Mouse (Mus musculus) lung, embryonic 15.5 days (tissue): Measurements from ENCODE around the gene Clec11a. TPM values are rescaled to one million over a fixed set of nuclear protein-coding genes. Genes with fewer than 3 reads are reported as not detected.

Experiments used
- ATAC-seq: fragments of 200-750 bp; cut with Nextera tagmentation; 2 replicates; pipeline ENCODE4 v1.8.0; 2017; ENCODE audit warnings: moderate number of reproducible peaks, borderline replicate concordance; ENCODE audit not compliant: low FRiP score, low TSS enrichment; ENCODE audit errors: extremely low read depth
- H3K27ac ChIP-seq: fragments of 300-500 bp; sonication (generic); 2 replicates; pipeline ENCODE4 v1.5.1; 2015; ENCODE audit warnings: moderate library complexity, mild to moderate bottlenecking, inconsistent platforms
- H3K27me3 ChIP-seq: fragments of 300-500 bp; sonication (generic); 2 replicates; pipeline ENCODE4 v1.6.1; 2015; ENCODE audit warnings: inconsistent platforms
- H3K36me3 ChIP-seq: fragments of 300-500 bp; sonication (generic); 2 replicates; pipeline ENCODE4 v1.6.1; 2015; ENCODE audit warnings: inconsistent platforms
- H3K4me1 ChIP-seq: fragments of 300-500 bp; sonication (generic); 2 replicates; pipeline ENCODE4 v1.6.1; 2015; ENCODE audit warnings: inconsistent platforms
- H3K4me2 ChIP-seq: fragments of 300-500 bp; sonication (generic); 2 replicates; pipeline ENCODE4 v1.6.1; 2015; ENCODE audit warnings: inconsistent platforms, mild to moderate bottlenecking, moderate library complexity
- H3K4me3 ChIP-seq: fragments of 300-500 bp; sonication (generic); 2 replicates; pipeline ENCODE4 v1.5.1; 2015; ENCODE audit warnings: mild to moderate bottlenecking, inconsistent platforms
- H3K9ac ChIP-seq: fragments of 300-500 bp; sonication (generic); 2 replicates; pipeline ENCODE4 v1.6.1; 2015; ENCODE audit warnings: inconsistent platforms
- H3K9me3 ChIP-seq: fragments of 300-500 bp; sonication (generic); 2 replicates; pipeline ENCODE4 v1.6.1; 2016; ENCODE audit warnings: inconsistent platforms
- WGBS: fragments of 180-500 bp; shearing (Covaris S2); methylation state at CpG from one replicate; pipeline ENCODE4 v1.1.7; 2015; 5-methylcytosine and 5-hydroxymethylcytosine counted together
- polyA plus RNA-seq: library from polyadenylated mRNA; unstranded; fragments of >200 nt; fragmentation: Nextera tagmentation; extraction: Ambion mirVana; gene quantifications from 2 replicates; pipeline ENCODE4 v1.2.1, GENCODE M21; 2015

Gene Clec11a
- polyA plus RNA-seq, 1 experiment from 2014 or later, result 2.5 TPM

GRCm38 (mm10) chr7:44341119-44341518, 34.4 kb upstream of the Clec11a start:
- no peak overlapping the region for H3K4me3 ChIP-seq
- H3K4me1 ChIP-seq, result peaks cover 5% of the 10 kb centered on the region; the same call in 1 of the 2 replicates
- H3K36me3 ChIP-seq, result no peaks in the 10 kb centered on the region
- no peaks in the 10 kb centered on the region for H3K9me3 ChIP-seq
- ATAC-seq, result no peak
- no peak overlapping the region for H3K27ac ChIP-seq
- WGBS, result 65% methylated on average over 10 of the region's 10 CpGs
- H3K4me2 ChIP-seq, result no peak overlapping the region
- no peak overlapping the region for H3K9ac ChIP-seq
- H3K27me3 ChIP-seq, result peaks cover 35% of the 10 kb centered on the region

- Histone ChIP-seq H3K27ac (no peak overlapping the region), H3K36me3 (no peaks in the 10 kb centered on the region), H3K27me3 (peaks cover 44% of the 10 kb centered on the region), H3K4me2 (no peak overlapping the region), H3K4me1 (peaks cover 10% of the 10 kb centered on the region; the same call in 1 of the 2 replicates), H3K4me3 (no peak overlapping the region), H3K9me3 (no peaks in the 10 kb centered on the region), H3K9ac (no peak overlapping the region)
- WGBS, result 56% methylated on average over 6 of the region's 6 CpGs
- no peak for ATAC-seq
These were observed 33.5 kb upstream of the Clec11a start for GRCm38 (mm10) chr7:44340226-44340625.

- Histone ChIP-seq H3K9me3 (no peaks in the 10 kb centered on the region), H3K36me3 (no peaks in the 10 kb centered on the region), H3K4me3 (no peak overlapping the region), H3K9ac (no peak overlapping the region), H3K27me3 (peaks cover 62% of the 10 kb centered on the region), H3K4me2 (no peak overlapping the region), H3K27ac (no peak overlapping the region), H3K4me1 (peaks cover 6% of the 10 kb centered on the region; the same call in 1 of the 2 replicates)
- no peak for ATAC-seq
- 7% methylated on average over 32 of the region's 32 CpGs for WGBS
These were observed 30.6 kb upstream of the Clec11a start for GRCm38 (mm10) chr7:44337121-44337849.

- no peak for ATAC-seq
- Histone ChIP-seq H3K9me3 (no peaks in the 10 kb centered on the region), H3K4me1 (peaks cover 6% of the 10 kb centered on the region; the same call in 1 of the 2 replicates), H3K27me3 (peaks cover 62% of the 10 kb centered on the region), H3K4me3 (peak overlapping the region; percentile 34), H3K36me3 (no peaks in the 10 kb centered on the region), H3K4me2 (peak overlapping the region; percentile 58), H3K9ac (no peak overlapping the region), H3K27ac (no peak overlapping the region)
- 5% methylated on average over 41 of the region's 54 CpGs for WGBS
These were observed 29.6 kb upstream of the Clec11a start for GRCm38 (mm10) chr7:44336046-44337021.

- ATAC-seq, result 0 out of 2 replicates have a peak, but pooled peaks have one; percentile 24
- H3K27me3 ChIP-seq, result peaks cover 62% of the 10 kb centered on the region
- 6% methylated on average over 14 of the region's 40 CpGs for WGBS
These were observed 28.6 kb upstream of the Clec11a start for GRCm38 (mm10) chr7:44335031-44335878.

GRCm38 (mm10) chr7:44334139-44334538, 27.4 kb upstream of the Clec11a start:
- 54% methylated on average over 14 of the region's 14 CpGs for WGBS
- Histone ChIP-seq H3K4me2 (no peak overlapping the region), H3K27ac (no peak overlapping the region), H3K4me1 (peaks cover 6% of the 10 kb centered on the region; the same call in 1 of the 2 replicates), H3K9me3 (no peaks in the 10 kb centered on the region), H3K27me3 (peaks cover 57% of the 10 kb centered on the region), H3K9ac (no peak overlapping the region), H3K4me3 (no peak overlapping the region), H3K36me3 (no peaks in the 10 kb centered on the region)
- no peak for ATAC-seq

More at GRCm38 (mm10) chr7:44335031-44335878, 28.6 kb upstream of the Clec11a start:
- H3K4me3 ChIP-seq, result peak overlapping the region; percentile 34
- no peak overlapping the region for H3K27ac ChIP-seq
- H3K9me3 ChIP-seq, result no peaks in the 10 kb centered on the region
- peaks cover 6% of the 10 kb centered on the region; the same call in 1 of the 2 replicates for H3K4me1 ChIP-seq
- no peak overlapping the region for H3K9ac ChIP-seq
- peak overlapping the region; percentile 58 for H3K4me2 ChIP-seq
- no peaks in the 10 kb centered on the region for H3K36me3 ChIP-seq

- Histone ChIP-seq H3K4me2 (no peak overlapping the region), H3K4me3 (no peak overlapping the region), H3K27ac (no peak overlapping the region), H3K9me3 (no peaks in the 10 kb centered on the region), H3K9ac (no peak overlapping the region), H3K36me3 (no peaks in the 10 kb centered on the region), H3K4me1 (peaks cover 6% of the 10 kb centered on the region; the same call in 1 of the 2 replicates), H3K27me3 (peaks cover 39% of the 10 kb centered on the region)
- WGBS, result 53% methylated on average over 3 of the region's 3 CpGs
- no peak for ATAC-seq
These were observed 25.6 kb upstream of the Clec11a start for GRCm38 (mm10) chr7:44332336-44332735.

- H3K4me3 ChIP-seq, result no peak overlapping the region
- H3K9me3 ChIP-seq, result no peaks in the 10 kb centered on the region
- H3K9ac ChIP-seq, result no peak overlapping the region
- H3K27me3 ChIP-seq, result no peaks in the 10 kb centered on the region
- no peak for ATAC-seq
- no peaks in the 10 kb centered on the region for H3K36me3 ChIP-seq
- no peaks in the 10 kb centered on the region for H3K4me1 ChIP-seq
- H3K27ac ChIP-seq, result no peak overlapping the region
- WGBS, result 49% methylated on average over 6 of the region's 6 CpGs
- H3K4me2 ChIP-seq, result no peak overlapping the region
These were observed 19.9 kb upstream of the Clec11a start for GRCm38 (mm10) chr7:44326614-44327013.

- Histone ChIP-seq H3K27ac (no peak overlapping the region), H3K36me3 (no peaks in the 10 kb centered on the region), H3K4me1 (no peaks in the 10 kb centered on the region), H3K9ac (no peak overlapping the region), H3K4me3 (no peak overlapping the region), H3K27me3 (no peaks in the 10 kb centered on the region), H3K4me2 (no peak overlapping the region), H3K9me3 (no peaks in the 10 kb centered on the region)
- ATAC-seq, result no peak
- 80% methylated on average over 1 of the region's 1 CpGs for WGBS
These were observed 15.6 kb upstream of the Clec11a start for GRCm38 (mm10) chr7:44322290-44322689.

- H3K27ac ChIP-seq, result no peak overlapping the region
- WGBS, result 39% methylated on average over 8 of the region's 8 CpGs
- no peaks in the 10 kb centered on the region for H3K4me1 ChIP-seq
- H3K4me2 ChIP-seq, result no peak overlapping the region
- no peak for ATAC-seq
- H3K4me3 ChIP-seq, result no peak overlapping the region
- H3K9ac ChIP-seq, result no peak overlapping the region
- H3K36me3 ChIP-seq, result no peaks in the 10 kb centered on the region
- no peaks in the 10 kb centered on the region for H3K27me3 ChIP-seq
- H3K9me3 ChIP-seq, result no peaks in the 10 kb centered on the region
These were observed 14.2 kb upstream of the Clec11a start for GRCm38 (mm10) chr7:44320886-44321285.

GRCm38 (mm10) chr7:44317913-44318312, 11.2 kb upstream of the Clec11a start:
- Histone ChIP-seq H3K4me2 (no peak overlapping the region), H3K9ac (no peak overlapping the region), H3K4me1 (no peaks in the 10 kb centered on the region), H3K4me3 (no peak overlapping the region), H3K27me3 (peaks cover 2% of the 10 kb centered on the region; the same call in 1 of the 2 replicates), H3K36me3 (no peaks in the 10 kb centered on the region), H3K9me3 (no peaks in the 10 kb centered on the region), H3K27ac (no peak overlapping the region)
- WGBS, result 24% methylated on average over 4 of the region's 4 CpGs
- ATAC-seq, result no peak
